Mouse (Mus musculus): Measurements from ENCODE around the gene Srm. TPM values are rescaled to one million over a fixed set of nuclear protein-coding genes. Genes with fewer than 3 reads are reported as not detected.

Srm gene
- polyA plus RNA-seq, 1 experiment, result 7.3 TPM

- Histone ChIP-seq H3K4me3 (ENCODE audit: insufficient read depth, low read length) (peak overlapping the region; percentile 14; the same call in 1 of the 2 replicates), H3K4me1 (ENCODE audit: control insufficient read depth, insufficient read depth, low read length) (peaks cover 23% of the 10 kb centered on the region), H3K27ac (ENCODE audit: insufficient read depth, low read depth, low read length) (peak overlapping the region; percentile 21; the same call in 1 of the 2 replicates)
- TF ChIP-seq POLR2A (IDR thresholded peaks at IDR 0.05; ENCODE audit: borderline replicate concordance, low read depth, low read length) (no peak), CTCF (IDR thresholded peaks at IDR 0.05; ENCODE audit: low read depth, low read length) (no peak)
Measured at GRCm38 (mm10) chr4:148627246-148627645, 35.9 kb downstream of the Srm start.

GRCm38 (mm10) chr4:148632013-148632692, 40.9 kb downstream of the Srm start:
- TF ChIP-seq CTCF (IDR thresholded peaks at IDR 0.05; ENCODE audit: low read depth, low read length) (no peak), POLR2A (IDR thresholded peaks at IDR 0.05; ENCODE audit: borderline replicate concordance, low read depth, low read length) (no peak)
- no peak overlapping the region for H3K27ac ChIP-seq (ENCODE audit: insufficient read depth, low read depth, low read length)
- H3K4me3 ChIP-seq (ENCODE audit: insufficient read depth, low read length), result no peak overlapping the region
- peaks cover 13% of the 10 kb centered on the region for H3K4me1 ChIP-seq (ENCODE audit: control insufficient read depth, insufficient read depth, low read length)

- no peak overlapping the region for H3K4me3 ChIP-seq (ENCODE audit: insufficient read depth, low read length)
- TF ChIP-seq POLR2A (IDR thresholded peaks at IDR 0.05; ENCODE audit: borderline replicate concordance, low read depth, low read length) (no peak), CTCF (IDR thresholded peaks at IDR 0.05; ENCODE audit: low read depth, low read length) (no peak)
- peaks cover 10% of the 10 kb centered on the region for H3K4me1 ChIP-seq (ENCODE audit: control insufficient read depth, insufficient read depth, low read length)
- H3K27ac ChIP-seq (ENCODE audit: insufficient read depth, low read depth, low read length), result no peak overlapping the region
Measured at GRCm38 (mm10) chr4:148633395-148634061, 42.2 kb downstream of the Srm start.

GRCm38 (mm10) chr4:148635309-148635708, 44.0 kb downstream of the Srm start:
- Histone ChIP-seq H3K4me3 (ENCODE audit: insufficient read depth, low read length) (no peak overlapping the region), H3K4me1 (ENCODE audit: control insufficient read depth, insufficient read depth, low read length) (peaks cover 10% of the 10 kb centered on the region), H3K27ac (ENCODE audit: insufficient read depth, low read depth, low read length) (no peak overlapping the region)
- TF ChIP-seq CTCF (IDR thresholded peaks at IDR 0.05; ENCODE audit: low read depth, low read length) (no peak), POLR2A (IDR thresholded peaks at IDR 0.05; ENCODE audit: borderline replicate concordance, low read depth, low read length) (no peak)

- Histone ChIP-seq H3K4me3 (ENCODE audit: insufficient read depth, low read length) (no peak overlapping the region), H3K27ac (ENCODE audit: insufficient read depth, low read depth, low read length) (no peak overlapping the region), H3K4me1 (ENCODE audit: control insufficient read depth, insufficient read depth, low read length) (no peaks in the 10 kb centered on the region)
- TF ChIP-seq POLR2A (IDR thresholded peaks at IDR 0.05; ENCODE audit: borderline replicate concordance, low read depth, low read length) (no peak), CTCF (IDR thresholded peaks at IDR 0.05; ENCODE audit: low read depth, low read length) (no peak)
Measured at GRCm38 (mm10) chr4:148638302-148638701, 47.0 kb downstream of the Srm start.

GRCm38 (mm10) chr4:148639455-148639854, 48.2 kb downstream of the Srm start:
- no peak overlapping the region for H3K27ac ChIP-seq (ENCODE audit: insufficient read depth, low read depth, low read length)
- no peak overlapping the region for H3K4me3 ChIP-seq (ENCODE audit: insufficient read depth, low read length)
- H3K4me1 ChIP-seq (ENCODE audit: control insufficient read depth, insufficient read depth, low read length), result no peaks in the 10 kb centered on the region
- no peak for TF ChIP-seq CTCF (IDR thresholded peaks at IDR 0.05; ENCODE audit: low read depth, low read length)
- TF ChIP-seq POLR2A (IDR thresholded peaks at IDR 0.05; ENCODE audit: borderline replicate concordance, low read depth, low read length), result no peak

GRCm38 (mm10) chr4:148641121-148641520, 49.8 kb downstream of the Srm start:
- TF ChIP-seq CTCF (IDR thresholded peaks at IDR 0.05; ENCODE audit: low read depth, low read length) (no peak), POLR2A (IDR thresholded peaks at IDR 0.05; ENCODE audit: borderline replicate concordance, low read depth, low read length) (no peak)
- Histone ChIP-seq H3K4me3 (ENCODE audit: insufficient read depth, low read length) (no peak overlapping the region), H3K4me1 (ENCODE audit: control insufficient read depth, insufficient read depth, low read length) (no peaks in the 10 kb centered on the region), H3K27ac (ENCODE audit: insufficient read depth, low read depth, low read length) (no peak overlapping the region)

- Histone ChIP-seq H3K4me3 (ENCODE audit: insufficient read depth, low read length) (no peak within 1 kb of the TSS), H3K27ac (ENCODE audit: insufficient read depth, low read depth, low read length) (no peak within 1 kb of the TSS), H3K4me1 (ENCODE audit: control insufficient read depth, insufficient read depth, low read length) (peaks cover 4% of the 10 kb centered on the region; the same call in 1 of the 2 replicates)
- no peak for TF ChIP-seq CTCF (IDR thresholded peaks at IDR 0.05; ENCODE audit: low read depth, low read length)
- no peak for TF ChIP-seq POLR2A (IDR thresholded peaks at IDR 0.05; ENCODE audit: borderline replicate concordance, low read depth, low read length)
Measured at GRCm38 (mm10) chr4:148643291-148644156, 52.2 kb downstream of the Srm start, which contains the start of gene Gm572. Gm572 (plus strand) TSS chr4:148643317.

GRCm38 (mm10) chr4:148644157-148644511, 52.8 kb downstream of the Srm start:
- H3K4me3 ChIP-seq (ENCODE audit: insufficient read depth, low read length), result no peak overlapping the region
- TF ChIP-seq CTCF (IDR thresholded peaks at IDR 0.05; ENCODE audit: low read depth, low read length), result peak; percentile 89
- no peak for TF ChIP-seq POLR2A (IDR thresholded peaks at IDR 0.05; ENCODE audit: borderline replicate concordance, low read depth, low read length)
- H3K27ac ChIP-seq (ENCODE audit: insufficient read depth, low read depth, low read length), result no peak overlapping the region
- H3K4me1 ChIP-seq (ENCODE audit: control insufficient read depth, insufficient read depth, low read length), result peaks cover 4% of the 10 kb centered on the region; the same call in 1 of the 2 replicates

Other genes with a start within 250 kb of the Srm start
- 5.1 and 6.9 TPM in 2 replicates for gene Ubiad1, start 146.7 kb upstream of the Srm start, polyA plus RNA-seq (2012; ENCODE audit: insufficient read depth, insufficient read length, missing spikeins)
- 10.0 and 14.1 TPM in 2 replicates for gene Mtor, start 142.9 kb upstream of the Srm start, polyA plus RNA-seq (2012; ENCODE audit: insufficient read depth, insufficient read length, missing spikeins)
- 0.68 TPM in 1 of 2 replicates, not detected in the other for gene Angptl7, start 91.0 kb upstream of the Srm start, polyA plus RNA-seq (2012; ENCODE audit: insufficient read depth, insufficient read length, missing spikeins)
- 35.1 and 36.9 TPM in 2 replicates for gene Exosc10, start 33.1 kb upstream of the Srm start, polyA plus RNA-seq (2012; ENCODE audit: insufficient read depth, insufficient read length, missing spikeins)
- gene Masp2, start 11.1 kb downstream of the Srm start, polyA plus RNA-seq (2012; ENCODE audit: insufficient read depth, insufficient read length, missing spikeins), result not detected in 2 replicates
- gene Tardbp, start 35.5 kb downstream of the Srm start, polyA plus RNA-seq (2012; ENCODE audit: insufficient read depth, insufficient read length, missing spikeins), result 180 and 197 TPM in 2 replicates
- not detected in 2 replicates for gene Gm572, start 51.8 kb downstream of the Srm start, polyA plus RNA-seq (2012; ENCODE audit: insufficient read depth, insufficient read length, missing spikeins)
- 1.0 and 1.3 TPM in 2 replicates for gene Casz1, start 212.9 kb downstream of the Srm start, polyA plus RNA-seq (2012; ENCODE audit: insufficient read depth, insufficient read length, missing spikeins)

Data from bone marrow macrophage, adult 2 months (primary cell).